Mouse (Mus musculus) myocyte (in vitro differentiated cells): ENCODE measurements at regions not wholly inside any gene's neighbourhood (a gene's known extent, or its start where the extent isn't known, plus 50 kb on each side); places are given as distances from the start of the nearest gene placed in this dataset.

ENCODE experiments used
- H3K27me3 ChIP-seq: one replicate; pipeline ENCODE4 v1.6.1; 2011; ENCODE audit not compliant: control insufficient read depth, insufficient read depth, insufficient read length
- H3K36me3 ChIP-seq: one replicate; pipeline ENCODE4 v1.6.1; 2011; ENCODE audit not compliant: control insufficient read depth, insufficient read depth
- H3K4me2 ChIP-seq: one replicate; pipeline ENCODE4 v1.6.1; 2011; ENCODE audit warnings: low read depth, control low read depth
- H3K4me3 ChIP-seq: one replicate; pipeline ENCODE4 v1.5.1; 2011; ENCODE audit warnings: mild to moderate bottlenecking, control low read depth, moderate library complexity
- H3K79me2 ChIP-seq: one replicate; pipeline ENCODE4 v1.6.1; 2011; ENCODE audit not compliant: control insufficient read depth, insufficient read depth
- H3ac ChIP-seq: one replicate; pipeline ENCODE4 v1.6.1; 2011; ENCODE audit not compliant: control insufficient read depth, insufficient read length
- CEBPB ChIP-seq: IDR thresholded peaks from 2 replicates; pipeline ENCODE4 v1.6.1; 2011; ENCODE audit warnings: mild to moderate bottlenecking, moderate library complexity; ENCODE audit not compliant: poor library complexity, insufficient read depth, severe bottlenecking
- E2F4 ChIP-seq: IDR thresholded peaks from one replicate; pipeline ENCODE4 v1.6.1; 2011; ENCODE audit warnings: mild to moderate bottlenecking, control low read depth, moderate library complexity; ENCODE audit not compliant: insufficient read depth
- MAX ChIP-seq: IDR thresholded peaks from one replicate; pipeline ENCODE4 v1.6.1; 2011; ENCODE audit warnings: low read depth, mild to moderate bottlenecking, control low read depth
- MYOD1 ChIP-seq, 3 experiments: IDR thresholded peaks; one replicate each; pipeline ENCODE4 v1.6.1; 2011; ENCODE audit warnings: control low read depth in 2 of 3, low read depth in 2 of 3, mild to moderate bottlenecking in 2 of 3, moderate library complexity in 1 of 3; ENCODE audit not compliant: insufficient read length in 2 of 3, control insufficient read depth in 1 of 3
- MYOG ChIP-seq, 3 experiments: IDR thresholded peaks; one replicate each; pipeline ENCODE4 v1.6.1; 2011; ENCODE audit warnings: control low read depth in 2 of 3, low read depth in 2 of 3, mild to moderate bottlenecking in 2 of 3; ENCODE audit not compliant: insufficient read length in 2 of 3, control insufficient read depth in 1 of 3, insufficient read depth in 1 of 3
- POLR2A ChIP-seq: IDR thresholded peaks from one replicate; pipeline ENCODE4 v1.6.1; 2011; ENCODE audit warnings: low read depth, mild to moderate bottlenecking, control low read depth, moderate library complexity; ENCODE audit not compliant: insufficient read length
- POLR2AphosphoS2 ChIP-seq: IDR thresholded peaks from one replicate; pipeline ENCODE4 v1.6.1; 2011; ENCODE audit warnings: low read depth, control low read depth; ENCODE audit not compliant: insufficient read length
- REST ChIP-seq: IDR thresholded peaks from one replicate; pipeline ENCODE4 v1.6.1; 2011; ENCODE audit warnings: mild to moderate bottlenecking, control low read depth, moderate library complexity; ENCODE audit not compliant: insufficient read depth, insufficient read length
- SRF ChIP-seq: IDR thresholded peaks from one replicate; pipeline ENCODE4 v1.6.1; 2011; ENCODE audit warnings: low read depth; ENCODE audit not compliant: control insufficient read depth, insufficient read length
- TCF12 ChIP-seq: IDR thresholded peaks from one replicate; pipeline ENCODE4 v1.6.1; 2011; ENCODE audit warnings: mild to moderate bottlenecking, control low read depth; ENCODE audit not compliant: poor library complexity, insufficient read depth, severe bottlenecking
- TCF3 ChIP-seq: IDR thresholded peaks from one replicate; pipeline ENCODE4 v1.6.1; 2011; ENCODE audit warnings: low read depth, control low read depth; ENCODE audit not compliant: insufficient read length
- USF1 ChIP-seq: IDR thresholded peaks from one replicate; pipeline ENCODE4 v1.6.1; 2011; ENCODE audit warnings: low read depth, mild to moderate bottlenecking, control low read depth, moderate library complexity

DNA sequence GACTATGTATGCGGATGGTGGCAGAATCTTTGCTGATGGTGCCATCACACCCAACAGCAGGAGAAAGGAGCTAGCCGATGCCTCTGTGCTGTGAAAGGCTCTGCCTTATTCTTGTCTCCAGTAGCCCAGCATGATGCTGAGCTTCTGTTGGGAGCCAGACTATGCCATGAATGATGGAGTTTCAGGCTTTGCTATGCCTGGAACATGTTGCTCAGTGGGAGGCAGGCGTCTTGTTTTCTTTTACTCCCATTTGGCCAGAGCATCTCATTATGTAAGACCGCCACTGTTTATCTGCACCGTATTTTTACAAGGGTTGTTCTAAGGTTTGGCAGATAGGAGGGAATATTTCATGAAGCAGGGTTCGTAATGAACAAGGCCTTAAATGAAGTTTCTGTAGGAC lies 97.8 kb downstream of the Gja1 start:
- H3K79me2 ChIP-seq: no peaks in the 10 kb centered on the region
- no peaks in the 10 kb centered on the region for H3K27me3 ChIP-seq
- H3ac ChIP-seq: no peak overlapping the region
- H3K4me3 ChIP-seq: no peak overlapping the region
- no peaks in the 10 kb centered on the region for H3K36me3 ChIP-seq
- H3K4me2 ChIP-seq: no peak overlapping the region
- TF ChIP-seq REST (no peak), MYOG (IDR thresholded peaks at IDR 0.05; ENCODE audit: control insufficient read depth in 1 of 3, insufficient read depth in 1 of 3, insufficient read length in 2 of 3, low read depth in 2 of 3) (no peak), E2F4 (no peak), TCF3 (no peak), USF1 (no peak), POLR2AphosphoS2 (no peak), SRF (no peak), MYOD1 (IDR thresholded peaks at IDR 0.05; ENCODE audit: control insufficient read depth in 1 of 3, insufficient read length in 2 of 3, low read depth in 2 of 3) (no peak), POLR2A (no peak), MAX (no peak), CEBPB (no peak), TCF12 (no peak)

DNA sequence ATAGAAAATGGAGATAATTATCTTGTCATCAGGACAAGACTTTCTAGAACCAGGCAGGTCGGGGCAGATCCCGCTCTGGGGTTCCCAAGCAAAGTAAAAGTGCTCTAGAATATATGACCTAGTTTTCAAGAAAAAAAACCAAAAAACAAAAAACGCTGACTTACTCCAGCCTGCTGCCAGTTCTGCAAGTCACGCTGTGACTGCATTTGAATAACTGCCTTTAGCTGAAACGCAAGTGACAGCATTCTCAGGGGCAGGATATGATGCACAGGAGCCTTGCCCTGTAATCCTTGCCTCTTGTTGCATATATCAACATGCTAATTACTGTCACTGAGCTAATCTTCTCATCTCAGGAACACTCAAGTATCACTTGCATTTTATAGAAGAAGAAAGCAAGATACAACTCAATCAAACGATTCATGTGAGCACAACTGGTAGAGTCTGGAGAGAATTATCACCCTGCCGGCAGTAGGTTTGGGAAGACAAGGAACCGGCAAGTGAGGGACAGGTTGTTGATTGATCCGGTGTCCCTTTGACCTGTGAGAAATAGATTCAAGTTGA lies 105.1 kb downstream of the Gja1 start:
- Histone ChIP-seq H3ac (no peak overlapping the region), H3K79me2 (no peaks in the 10 kb centered on the region), H3K27me3 (no peaks in the 10 kb centered on the region), H3K36me3 (no peaks in the 10 kb centered on the region), H3K4me2 (no peak overlapping the region), H3K4me3 (no peak overlapping the region)
- TF ChIP-seq E2F4 (no peak), SRF (no peak), MYOG (IDR thresholded peaks at IDR 0.05; ENCODE audit: control insufficient read depth in 1 of 3, insufficient read depth in 1 of 3, insufficient read length in 2 of 3, low read depth in 2 of 3) (no peak), MAX (no peak), POLR2AphosphoS2 (no peak), TCF12 (no peak)

DNA sequence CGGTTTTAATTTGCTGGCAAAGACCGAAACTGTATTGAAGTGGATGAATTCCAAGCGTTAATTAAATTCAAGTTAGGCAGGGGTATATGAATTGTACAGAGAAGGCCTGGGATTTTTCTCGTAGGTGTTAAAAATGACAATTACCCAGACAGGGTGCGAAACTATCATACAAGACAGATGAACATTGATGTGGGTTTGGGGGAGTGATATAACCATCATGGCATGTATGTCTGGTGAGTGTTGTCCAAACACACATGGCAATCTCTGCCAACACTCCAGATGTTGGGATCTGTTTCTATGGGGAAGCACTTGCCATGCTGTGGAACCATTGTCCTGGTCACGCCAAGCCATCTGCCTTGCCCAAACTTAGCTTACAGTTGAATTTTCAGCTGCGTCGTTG lies 107.8 kb downstream of the Gja1 start:
- no peak for TF ChIP-seq USF1
- no peak for TF ChIP-seq MAX
- Histone ChIP-seq H3K27me3 (no peaks in the 10 kb centered on the region), H3K4me3 (no peak overlapping the region), H3K4me2 (no peak overlapping the region), H3K36me3 (no peaks in the 10 kb centered on the region), H3K79me2 (no peaks in the 10 kb centered on the region), H3ac (no peak overlapping the region)

DNA sequence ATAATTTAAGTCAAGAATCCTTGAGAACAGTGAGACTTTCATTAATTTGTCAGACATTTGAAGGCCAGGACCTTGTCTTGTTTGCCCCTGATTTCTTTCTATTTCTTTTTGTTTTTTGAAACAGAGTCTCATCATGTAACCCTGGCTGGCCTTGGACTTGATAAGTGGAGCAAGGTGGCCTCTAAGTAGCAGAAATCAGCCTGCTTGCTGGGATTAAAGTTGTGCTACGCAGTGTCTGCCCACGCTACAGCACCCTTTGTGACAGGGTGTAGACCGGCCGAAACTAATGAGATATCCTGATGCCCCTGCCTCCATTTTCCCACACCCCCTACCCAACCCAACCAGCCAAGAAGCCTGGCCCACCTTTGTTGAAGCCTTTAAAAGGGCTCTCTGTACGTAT lies 108.6 kb downstream of the Gja1 start:
- Histone ChIP-seq H3ac (no peak overlapping the region), H3K4me2 (peak overlapping the region; percentile 49), H3K27me3 (no peaks in the 10 kb centered on the region), H3K4me3 (no peak overlapping the region), H3K79me2 (no peaks in the 10 kb centered on the region), H3K36me3 (no peaks in the 10 kb centered on the region)
- TF ChIP-seq MYOG (IDR thresholded peaks at IDR 0.05; ENCODE audit: control insufficient read depth in 1 of 3, insufficient read depth in 1 of 3, insufficient read length in 2 of 3, low read depth in 2 of 3) (no peak), E2F4 (no peak), USF1 (no peak), POLR2A (no peak)

DNA sequence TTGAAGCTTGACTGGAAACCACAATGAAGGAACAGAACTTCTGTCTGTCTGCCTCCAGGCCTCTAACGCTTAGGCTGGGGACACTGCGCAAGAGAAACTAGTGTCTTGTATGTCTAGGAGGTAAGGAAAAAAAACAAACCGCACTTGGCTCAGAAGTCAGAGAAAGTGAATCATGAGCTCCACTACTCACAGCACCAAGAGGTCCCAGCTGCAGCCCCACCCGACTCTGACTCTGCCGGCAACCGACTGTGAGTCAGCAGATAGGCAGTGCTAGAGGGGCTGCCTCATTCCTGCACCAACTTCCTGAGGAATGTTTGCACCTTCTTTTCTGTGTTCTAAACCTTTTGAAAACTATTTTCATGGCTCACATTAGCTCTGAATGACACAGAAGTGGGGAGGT lies 109.5 kb downstream of the Gja1 start:
- Histone ChIP-seq H3K27me3 (no peaks in the 10 kb centered on the region), H3K4me3 (no peak overlapping the region), H3ac (no peak overlapping the region), H3K4me2 (peak overlapping the region; percentile 49), H3K36me3 (no peaks in the 10 kb centered on the region), H3K79me2 (no peaks in the 10 kb centered on the region)
- no peak for TF ChIP-seq USF1
- TF ChIP-seq REST: no peak
- no peak for TF ChIP-seq POLR2A
- TF ChIP-seq SRF: no peak
- TF ChIP-seq E2F4: no peak
- TF ChIP-seq TCF12: no peak
- peak in 1 of 3 experiments; percentile 57 for TF ChIP-seq MYOG (IDR thresholded peaks at IDR 0.05; ENCODE audit: control insufficient read depth in 1 of 3, insufficient read depth in 1 of 3, insufficient read length in 2 of 3, low read depth in 2 of 3)
- 0 out of 2 replicates have a peak, but pooled peaks have one; percentile 16 for TF ChIP-seq CEBPB
- TF ChIP-seq POLR2AphosphoS2: no peak
- TF ChIP-seq MYOD1 (IDR thresholded peaks at IDR 0.05; ENCODE audit: control insufficient read depth in 1 of 3, insufficient read length in 2 of 3, low read depth in 2 of 3): peak in 2 of 3 experiments; percentile 10 to 71

DNA sequence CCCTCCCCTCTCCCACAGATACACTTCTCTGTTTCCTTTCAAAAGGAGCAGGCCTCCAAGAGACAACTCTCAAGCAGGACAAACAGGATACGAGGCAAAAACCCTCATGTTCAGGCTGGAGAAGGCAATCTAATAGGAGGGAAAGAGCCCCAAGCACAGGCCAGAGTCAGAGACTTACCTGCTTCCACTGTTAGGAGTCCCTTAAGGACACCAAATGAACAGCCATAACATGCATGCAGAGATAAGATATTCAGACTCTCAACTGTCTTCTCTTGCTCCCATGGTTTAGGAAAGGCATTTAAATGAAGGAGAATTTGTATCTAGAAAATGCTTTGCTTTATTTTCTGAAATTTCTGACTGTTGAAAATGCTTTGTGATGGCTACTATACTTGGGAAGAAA lies 116.3 kb downstream of the Gja1 start:
- Histone ChIP-seq H3K4me3 (no peak overlapping the region), H3ac (no peak overlapping the region), H3K27me3 (no peaks in the 10 kb centered on the region), H3K4me2 (no peak overlapping the region), H3K36me3 (no peaks in the 10 kb centered on the region), H3K79me2 (no peaks in the 10 kb centered on the region)
- no peak for TF ChIP-seq REST
- TF ChIP-seq MYOG (IDR thresholded peaks at IDR 0.05; ENCODE audit: control insufficient read depth in 1 of 3, insufficient read depth in 1 of 3, insufficient read length in 2 of 3, low read depth in 2 of 3): no peak
